Mouse (Mus musculus) cortical plate, adult 2 months (tissue): ENCODE data around the gene Slfn3.

ENCODE experiments used
- CTCF ChIP-seq: fragments of 200-500 bp; IDR thresholded peaks from 2 replicates; pipeline ENCODE4 v1.5.1; 2011; ENCODE audit warnings: mild to moderate bottlenecking, control low read depth, low read length; ENCODE audit not compliant: insufficient read depth; ENCODE audit errors: extremely low read depth
- POLR2A ChIP-seq: fragments of 200-500 bp; IDR thresholded peaks from 2 replicates; pipeline ENCODE4 v1.6.1; 2011; ENCODE audit warnings: mild to moderate bottlenecking, low read length, control low read depth; ENCODE audit not compliant: insufficient read depth; ENCODE audit errors: extremely low read depth

DNA sequence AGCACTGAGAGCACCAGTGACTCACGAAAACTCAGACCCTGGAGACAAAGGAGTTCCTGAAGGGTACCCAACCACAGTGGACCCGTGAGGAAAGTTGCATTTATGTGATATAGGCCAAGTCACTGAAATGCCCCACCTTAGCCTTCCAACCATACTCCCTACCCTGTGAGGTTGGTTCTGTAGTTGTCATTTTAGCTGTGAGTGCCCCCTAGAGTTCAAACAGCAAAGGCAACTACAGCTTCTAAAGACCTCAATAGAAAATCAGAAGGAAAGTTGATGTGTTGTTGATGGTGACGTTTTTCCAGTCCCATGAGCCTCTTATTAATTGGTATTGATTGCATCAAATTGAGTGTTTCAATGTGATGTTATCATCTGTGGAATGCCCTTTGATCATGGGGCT, 39.8 kb downstream of the Slfn3 start:
- TF ChIP-seq POLR2A (no peak), CTCF (no peak)
